Mouse (Mus musculus) left cerebral cortex, adult 11 months (tissue): ENCODE results near the gene Babam2.

Source experiments
- DNase-seq: peaks from one replicate; pipeline ENCODE4 v3.0.0; 2022; ENCODE audit warnings: low spot score

Babam2 gene

GRCm38 (mm10) chr5:32043153-32043552 lies 345.7 kb downstream of the Babam2 start:
- no peak for DNase-seq

GRCm38 (mm10) chr5:32043996-32044395 lies 346.5 kb downstream of the Babam2 start:
- DNase-seq = no peak

GRCm38 (mm10) chr5:32051899-32052298 lies 354.4 kb downstream of the Babam2 start:
- DNase-seq = no peak

- no peak for DNase-seq
Observed at GRCm38 (mm10) chr5:32052467-32052866, 355.0 kb downstream of the Babam2 start.

GRCm38 (mm10) chr5:32053476-32053875 lies 356.0 kb downstream of the Babam2 start:
- no peak for DNase-seq

GRCm38 (mm10) chr5:32055676-32056075 lies 358.2 kb downstream of the Babam2 start:
- DNase-seq = no peak

- no peak for DNase-seq
Observed at GRCm38 (mm10) chr5:32056126-32056525, 358.6 kb downstream of the Babam2 start.

GRCm38 (mm10) chr5:32058481-32059253 lies 361.2 kb downstream of the Babam2 start:
- DNase-seq = no peak

GRCm38 (mm10) chr5:32059254-32059796 lies 361.8 kb downstream of the Babam2 start:
- DNase-seq = no peak

- no peak for DNase-seq
Observed at GRCm38 (mm10) chr5:32060485-32060884, 363.0 kb downstream of the Babam2 start.

GRCm38 (mm10) chr5:32061854-32062253 lies 364.4 kb downstream of the Babam2 start:
- DNase-seq = no peak

- no peak for DNase-seq
Observed at GRCm38 (mm10) chr5:32064341-32065105, 367.0 kb downstream of the Babam2 start.

- no peak for DNase-seq
Observed at GRCm38 (mm10) chr5:32066015-32066734, 368.7 kb downstream of the Babam2 start.

GRCm38 (mm10) chr5:32066839-32067238 lies 369.4 kb downstream of the Babam2 start:
- DNase-seq = no peak

GRCm38 (mm10) chr5:32068616-32069015 lies 371.1 kb downstream of the Babam2 start:
- no peak for DNase-seq

GRCm38 (mm10) chr5:32069096-32069495 lies 371.6 kb downstream of the Babam2 start:
- no peak for DNase-seq

- no peak for DNase-seq
Observed at GRCm38 (mm10) chr5:32069566-32070169, 372.2 kb downstream of the Babam2 start.

- no peak for DNase-seq
Observed at GRCm38 (mm10) chr5:32070781-32071180, 373.3 kb downstream of the Babam2 start.

GRCm38 (mm10) chr5:32071314-32071713 lies 373.8 kb downstream of the Babam2 start:
- DNase-seq = no peak

- DNase-seq = no peak
Observed at GRCm38 (mm10) chr5:32071824-32072223, 374.3 kb downstream of the Babam2 start.

GRCm38 (mm10) chr5:32072877-32073276 lies 375.4 kb downstream of the Babam2 start:
- DNase-seq = no peak

- DNase-seq = no peak
Observed at GRCm38 (mm10) chr5:32074053-32074452, 376.6 kb downstream of the Babam2 start.
